Mouse (Mus musculus) embryonic facial prominence, embryonic 13.5 days (tissue): Measurements from ENCODE around the gene Dhh. TPM values are rescaled to one million over a fixed set of nuclear protein-coding genes. Genes with fewer than 3 reads are reported as not detected.

Source experiments
- ATAC-seq: fragments of 200-750 bp; cut with Nextera tagmentation; 2 replicates; pipeline ENCODE4 v1.8.0; 2017; ENCODE audit warnings: low read depth; ENCODE audit not compliant: insufficient number of reproducible peaks, insufficient read depth, low FRiP score, low TSS enrichment
- H3K27ac ChIP-seq: fragments of 300-500 bp; sonication (generic); 2 replicates; pipeline ENCODE4 v1.5.1; 2015; ENCODE audit warnings: moderate library complexity, mild to moderate bottlenecking, inconsistent platforms
- H3K27me3 ChIP-seq: fragments of 300-500 bp; sonication (generic); 2 replicates; pipeline ENCODE4 v1.6.1; 2015; ENCODE audit warnings: mild to moderate bottlenecking, inconsistent platforms
- H3K36me3 ChIP-seq: fragments of 300-500 bp; sonication (generic); 2 replicates; pipeline ENCODE4 v1.6.1; 2015; ENCODE audit warnings: mild to moderate bottlenecking, inconsistent platforms
- H3K4me1 ChIP-seq: fragments of 300-500 bp; sonication (generic); 2 replicates; pipeline ENCODE4 v1.6.1; 2015; ENCODE audit warnings: inconsistent platforms
- H3K4me2 ChIP-seq: fragments of 300-500 bp; sonication (generic); 2 replicates; pipeline ENCODE4 v1.6.1; 2015; ENCODE audit warnings: moderate library complexity, mild to moderate bottlenecking, inconsistent platforms
- H3K4me3 ChIP-seq: fragments of 300-500 bp; sonication (generic); 2 replicates; pipeline ENCODE4 v1.5.1; 2015; ENCODE audit warnings: mild to moderate bottlenecking, inconsistent platforms
- H3K9ac ChIP-seq: fragments of 300-500 bp; sonication (generic); 2 replicates; pipeline ENCODE4 v1.6.1; 2015; ENCODE audit warnings: mild to moderate bottlenecking, inconsistent platforms
- H3K9me3 ChIP-seq: fragments of 300-500 bp; sonication (generic); 2 replicates; pipeline ENCODE4 v1.6.1; 2016; ENCODE audit warnings: inconsistent platforms
- WGBS: fragments of 180-500 bp; shearing (Covaris S2); methylation state at CpG from one replicate; pipeline ENCODE4 v1.1.7; 2015; ENCODE audit warnings: mixed read lengths; 5-methylcytosine and 5-hydroxymethylcytosine counted together
- polyA plus RNA-seq: library from polyadenylated mRNA; unstranded; fragments of >200 nt; fragmentation: Nextera tagmentation; extraction: Ambion mirVana; gene quantifications from 2 replicates; pipeline ENCODE4 v1.2.1, GENCODE M21; 2015

The Dhh gene
- polyA plus RNA-seq, 1 experiment from 2014 or later: 0.52 TPM

DNA sequence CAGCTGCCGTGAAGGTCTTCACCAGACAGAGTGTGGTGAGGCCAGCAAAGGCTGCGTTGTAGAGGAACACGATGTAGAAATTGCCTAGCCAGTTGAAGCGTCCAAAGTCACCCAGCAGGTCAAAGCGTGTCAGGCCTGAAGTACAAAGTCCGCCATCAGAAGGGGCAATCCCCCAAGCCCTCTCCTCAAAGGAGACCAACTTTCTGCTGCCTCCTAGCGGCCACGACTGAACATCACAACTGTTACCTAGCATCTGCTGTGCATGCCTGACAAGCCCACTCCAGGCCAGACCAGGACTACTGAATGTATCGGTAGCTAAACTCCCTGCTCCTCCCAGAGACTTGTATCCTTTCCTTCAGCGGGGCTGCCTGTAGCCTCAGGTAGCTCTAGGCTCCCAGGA lies 6.4 kb upstream of the Dhh start:
- no peaks in the 10 kb centered on the region for H3K9me3 ChIP-seq
- no peak for ATAC-seq
- H3K27me3 ChIP-seq: peaks cover 11% of the 10 kb centered on the region
- no peaks in the 10 kb centered on the region for H3K4me1 ChIP-seq
- no peak overlapping the region for H3K27ac ChIP-seq
- no peak overlapping the region for H3K4me3 ChIP-seq
- no peak overlapping the region for H3K4me2 ChIP-seq
- no peak overlapping the region for H3K9ac ChIP-seq
- WGBS: 27% methylated on average over 10 of the region's 10 CpGs
- H3K36me3 ChIP-seq: peaks cover 67% of the 10 kb centered on the region

DNA sequence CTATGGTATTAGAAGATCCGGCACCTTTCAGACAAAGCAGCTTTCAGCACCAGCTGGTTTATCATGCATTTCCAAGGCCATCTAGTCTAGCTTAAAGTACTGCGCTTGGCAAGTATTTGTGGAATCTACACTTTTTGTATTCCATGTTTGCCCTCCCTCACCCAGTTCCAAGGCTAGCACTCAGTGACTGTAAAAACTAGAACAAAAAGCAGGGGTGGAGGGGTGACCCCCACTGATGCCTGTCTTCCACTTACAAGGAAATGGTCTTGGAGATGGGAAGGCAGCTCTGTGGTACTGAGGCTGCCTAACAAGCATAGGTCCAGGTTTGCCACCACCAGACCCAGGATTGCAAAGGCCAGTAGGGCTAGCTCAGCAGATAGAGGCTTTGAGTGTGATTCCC lies 4.3 kb upstream of the Dhh start:
- Histone ChIP-seq H3K27me3 (peaks cover 32% of the 10 kb centered on the region), H3K36me3 (peaks cover 46% of the 10 kb centered on the region), H3K9ac (no peak overlapping the region), H3K27ac (no peak overlapping the region), H3K9me3 (no peaks in the 10 kb centered on the region), H3K4me3 (no peak overlapping the region), H3K4me2 (no peak overlapping the region), H3K4me1 (peaks cover 12% of the 10 kb centered on the region)
- WGBS: 93% methylated on average over 2 of the region's 2 CpGs
- ATAC-seq: no peak

DNA sequence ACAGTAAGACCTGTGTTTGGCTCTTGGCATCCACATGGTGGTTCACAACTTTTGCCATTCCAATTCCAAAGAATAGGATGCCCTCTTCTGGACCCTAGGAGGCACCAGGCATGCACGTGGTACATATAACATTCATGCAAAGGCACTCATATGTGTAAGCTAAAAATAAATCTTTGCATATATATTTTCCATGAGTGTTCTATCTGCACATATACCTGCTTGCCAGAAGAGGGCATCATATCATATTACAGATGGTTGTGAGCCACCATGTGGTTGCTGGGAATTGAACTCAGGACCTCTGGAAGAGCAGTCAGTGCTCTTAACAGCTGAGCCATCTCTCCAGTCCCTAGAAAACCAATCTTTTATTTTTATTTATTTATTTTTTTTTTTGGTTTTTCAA lies 3.2 kb upstream of the Dhh start:
- no peak overlapping the region for H3K9ac ChIP-seq
- H3K9me3 ChIP-seq: no peaks in the 10 kb centered on the region
- WGBS: 67% methylated on average over 1 of the region's 1 CpGs
- no peak overlapping the region for H3K4me2 ChIP-seq
- H3K36me3 ChIP-seq: peaks cover 36% of the 10 kb centered on the region
- no peak overlapping the region for H3K4me3 ChIP-seq
- H3K27ac ChIP-seq: no peak overlapping the region
- no peak for ATAC-seq
- peaks cover 14% of the 10 kb centered on the region for H3K4me1 ChIP-seq
- peaks cover 43% of the 10 kb centered on the region for H3K27me3 ChIP-seq

DNA sequence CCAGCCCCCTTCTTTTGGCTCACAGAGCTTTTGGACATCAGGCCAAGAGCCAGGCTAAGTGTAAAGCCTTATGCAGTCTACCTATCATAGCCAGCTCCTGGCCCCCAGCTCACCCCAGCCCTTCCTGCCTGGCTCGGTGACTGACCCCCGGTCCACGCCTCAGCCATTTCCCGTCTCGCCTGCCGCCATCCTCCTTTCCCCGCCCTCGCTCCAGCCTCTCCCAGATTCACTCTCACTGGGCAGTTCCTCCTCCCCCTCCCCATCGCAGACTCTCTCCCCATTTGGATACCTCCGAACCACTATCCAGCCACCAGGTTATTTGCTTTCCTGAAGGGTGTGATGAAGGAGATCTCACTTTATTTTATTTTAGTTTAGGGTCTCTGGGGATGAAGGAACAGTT lies 845 bp downstream of the Dhh start:
- no peak for ATAC-seq
- no peaks in the 10 kb centered on the region for H3K36me3 ChIP-seq
- peak overlapping the region; percentile 27; the same call in 1 of the 2 replicates for H3K4me3 ChIP-seq
- 3% methylated on average over 10 of the region's 10 CpGs for WGBS
- no peak overlapping the region for H3K27ac ChIP-seq
- H3K9ac ChIP-seq: peak overlapping the region; percentile 52; the same call in 1 of the 2 replicates
- H3K4me1 ChIP-seq: peaks cover 42% of the 10 kb centered on the region
- no peaks in the 10 kb centered on the region for H3K9me3 ChIP-seq
- H3K4me2 ChIP-seq: peak overlapping the region; percentile 49
- peaks cover 83% of the 10 kb centered on the region for H3K27me3 ChIP-seq

DNA sequence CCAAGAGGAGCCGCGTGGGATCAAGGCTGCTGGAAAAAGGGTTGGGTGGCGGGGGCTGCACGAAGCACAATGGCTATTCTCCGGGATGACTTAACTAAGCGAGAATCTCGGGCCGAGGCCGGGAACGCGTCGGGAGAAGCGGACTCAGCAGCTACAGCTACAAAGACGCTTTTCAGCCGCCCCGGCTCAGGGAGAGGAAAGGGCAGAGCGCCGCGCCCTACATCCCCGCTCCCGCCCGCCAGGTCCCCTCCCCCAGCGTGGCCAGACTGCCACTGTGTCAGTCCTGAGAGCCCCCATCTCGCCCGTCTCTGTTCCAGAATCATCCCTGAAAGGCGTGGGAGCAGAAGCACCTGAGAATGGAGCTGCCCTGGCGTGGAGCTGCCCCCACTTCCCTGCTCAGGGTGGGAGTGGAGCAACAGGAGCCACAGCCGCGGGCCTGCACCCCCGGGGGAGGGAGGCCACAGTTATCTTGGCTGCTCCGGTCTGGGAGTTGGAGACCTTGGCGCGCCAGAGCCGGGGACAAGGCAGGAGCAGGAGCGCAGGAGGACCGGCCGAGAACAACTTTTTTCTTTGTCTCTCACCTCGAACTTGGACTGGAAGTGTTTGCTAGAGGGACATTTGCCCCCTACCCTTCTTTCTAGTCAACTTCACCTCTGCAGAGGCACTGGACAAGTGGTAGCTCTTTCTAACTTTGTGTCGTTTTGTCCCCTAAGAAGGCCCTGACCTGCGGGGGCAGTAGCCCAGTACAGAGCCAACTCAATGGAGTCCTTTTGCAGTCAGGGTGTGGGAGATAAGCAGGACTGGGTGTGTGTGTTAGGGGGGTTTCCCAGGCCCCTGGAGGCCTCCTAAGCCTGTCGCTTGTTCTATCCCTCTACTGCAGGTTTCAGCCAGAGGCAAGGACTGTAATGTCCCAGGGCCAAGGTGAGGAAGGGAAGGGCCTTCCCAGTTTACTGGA lies 2.4 kb downstream of the Dhh start:
- Histone ChIP-seq H3K27ac (no peak overlapping the region), H3K36me3 (no peaks in the 10 kb centered on the region), H3K4me3 (peak overlapping the region; percentile 33), H3K4me1 (peaks cover 42% of the 10 kb centered on the region), H3K9ac (peak overlapping the region; percentile 53), H3K4me2 (peak overlapping the region; percentile 99), H3K27me3 (peaks cover 98% of the 10 kb centered on the region), H3K9me3 (no peaks in the 10 kb centered on the region)
- 3% methylated on average over 41 of the region's 41 CpGs for WGBS
- ATAC-seq: no peak

DNA sequence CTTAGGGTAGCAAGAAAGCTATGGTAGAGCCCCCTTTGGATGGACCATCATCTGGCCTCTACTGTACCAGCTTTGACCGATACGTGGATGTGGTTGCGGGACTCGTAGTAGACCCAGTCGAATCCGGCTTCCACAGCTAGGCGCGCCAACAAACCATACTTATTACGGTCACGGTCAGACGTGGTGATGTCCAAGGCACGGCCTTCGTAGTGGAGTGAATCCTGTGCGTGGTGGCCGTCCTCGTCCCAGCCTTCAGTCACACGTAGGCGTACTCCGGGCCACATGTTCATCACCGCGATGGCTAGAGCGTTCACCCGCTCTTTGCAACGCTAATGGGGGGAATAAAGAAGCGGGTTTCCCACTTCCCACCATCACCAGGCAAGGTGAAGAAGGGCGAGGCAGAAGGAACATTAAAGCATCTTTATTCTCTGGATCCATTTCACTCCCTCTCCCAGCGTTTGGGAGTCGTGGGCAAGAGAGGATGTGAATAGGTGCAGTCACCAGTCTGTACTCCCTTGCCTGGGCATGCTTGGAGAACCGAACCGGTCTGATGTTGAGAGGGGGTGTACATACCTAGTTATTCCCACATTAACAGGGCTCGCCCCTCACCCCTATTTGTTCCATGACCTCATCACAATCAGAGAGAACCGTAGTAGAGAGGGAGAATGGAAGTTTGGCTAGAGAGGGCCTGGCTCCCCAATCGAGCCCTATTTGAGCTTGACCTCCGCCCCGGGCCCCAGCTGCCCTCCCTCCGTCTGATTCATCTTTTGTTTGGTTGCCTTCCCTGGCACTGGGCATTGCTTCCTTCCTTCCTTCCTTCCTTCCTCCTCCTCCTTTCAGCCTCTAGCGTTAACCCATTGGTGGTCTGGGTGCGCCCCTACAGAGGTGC lies 3.4 kb downstream of the Dhh start:
- Histone ChIP-seq H3K36me3 (no peaks in the 10 kb centered on the region), H3K4me1 (peaks cover 42% of the 10 kb centered on the region), H3K9ac (peak overlapping the region; percentile 53), H3K4me2 (peak overlapping the region; percentile 99), H3K27ac (no peak overlapping the region), H3K27me3 (peaks cover 90% of the 10 kb centered on the region), H3K4me3 (peak overlapping the region; percentile 56), H3K9me3 (no peaks in the 10 kb centered on the region)
- WGBS: 3% methylated on average over 38 of the region's 38 CpGs
- ATAC-seq: no peak

DNA sequence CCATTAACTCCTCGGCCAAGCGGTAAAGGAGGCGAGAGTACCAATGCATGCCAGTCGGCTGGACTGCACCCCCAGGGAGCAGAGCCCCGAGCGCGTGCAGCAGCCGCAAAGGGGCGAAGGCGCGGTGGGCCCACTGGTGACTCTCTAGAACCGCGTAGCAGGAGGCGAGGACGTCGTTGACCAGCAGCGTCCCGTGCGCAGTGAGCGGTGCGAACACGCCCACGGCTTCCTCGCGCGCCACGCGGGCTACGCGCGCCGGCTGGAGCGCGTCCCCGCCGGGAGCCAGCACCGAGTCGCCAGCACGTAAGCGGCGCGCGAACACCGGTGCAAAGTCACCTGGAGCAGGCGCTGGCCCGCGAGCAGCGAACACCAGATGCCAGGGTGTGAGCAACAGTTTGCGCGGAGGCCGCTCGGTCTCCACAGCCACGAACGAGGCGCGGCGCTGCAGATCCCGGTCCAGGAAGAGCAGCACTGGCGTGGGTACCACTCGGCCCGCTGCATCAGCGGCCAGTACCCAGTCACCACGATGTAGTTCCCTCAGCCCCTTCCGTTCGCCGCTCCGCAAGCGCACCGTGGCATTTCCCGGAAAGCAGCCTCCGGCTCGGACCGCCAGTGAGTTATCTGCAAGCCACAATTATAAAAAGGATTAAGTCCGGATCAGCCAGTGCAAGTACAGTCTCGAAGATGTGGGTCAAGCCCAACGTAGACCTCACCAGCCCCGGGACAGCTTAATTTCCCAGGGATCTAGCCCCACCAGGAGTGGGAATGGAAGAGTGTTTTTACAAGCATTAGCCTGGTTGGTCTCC lies 4.2 kb downstream of the Dhh start, which contains the start of gene Rhebl1:
TSS of gene Rhebl1 (minus strand) at position 601 of the 806 bp plus-strand sequence.
- peak; percentile 17; the same call in 1 of the 2 replicates for ATAC-seq
- peaks cover 81% of the 10 kb centered on the region for H3K27me3 ChIP-seq
- peaks cover 42% of the 10 kb centered on the region for H3K4me1 ChIP-seq
- peak within 1 kb of the TSS; percentile 72 for H3K9ac ChIP-seq
- H3K4me3 ChIP-seq: peak within 1 kb of the TSS; percentile 56
- H3K36me3 ChIP-seq: no peaks in the 10 kb centered on the region
- no peaks in the 10 kb centered on the region for H3K9me3 ChIP-seq
- under 1% methylated on average over 77 of the region's 77 CpGs for WGBS
- H3K27ac ChIP-seq: no peak within 1 kb of the TSS
- H3K4me2 ChIP-seq: peak within 1 kb of the TSS; percentile 99

DNA sequence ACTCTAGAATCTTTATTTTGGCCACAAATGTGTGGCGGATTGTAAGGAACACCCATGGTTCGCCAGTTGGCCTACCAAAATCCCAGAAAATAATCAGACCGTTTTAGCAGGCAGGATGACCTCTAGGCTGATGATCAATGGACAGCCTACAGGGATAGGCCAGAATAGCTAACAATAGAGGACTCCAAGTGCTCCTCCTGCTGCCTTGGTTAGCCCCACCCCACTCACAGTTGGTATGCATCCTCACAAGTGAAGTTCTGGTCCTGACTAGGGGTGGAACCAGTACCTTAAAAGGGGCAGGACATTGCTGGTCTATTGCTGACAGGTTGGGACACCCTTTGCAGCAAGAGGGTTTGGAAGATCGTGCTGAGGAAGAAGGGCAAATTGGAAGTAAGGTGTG lies 5.3 kb downstream of the Dhh start:
- peaks cover 35% of the 10 kb centered on the region for H3K4me1 ChIP-seq
- H3K36me3 ChIP-seq: no peaks in the 10 kb centered on the region
- no peak overlapping the region for H3K9ac ChIP-seq
- WGBS: 39% methylated on average over 4 of the region's 4 CpGs
- H3K4me2 ChIP-seq: peak overlapping the region; percentile 99; the same call in 1 of the 2 replicates
- H3K27me3 ChIP-seq: peaks cover 70% of the 10 kb centered on the region
- no peak overlapping the region for H3K4me3 ChIP-seq
- ATAC-seq: no peak
- H3K9me3 ChIP-seq: no peaks in the 10 kb centered on the region
- H3K27ac ChIP-seq: no peak overlapping the region

DNA sequence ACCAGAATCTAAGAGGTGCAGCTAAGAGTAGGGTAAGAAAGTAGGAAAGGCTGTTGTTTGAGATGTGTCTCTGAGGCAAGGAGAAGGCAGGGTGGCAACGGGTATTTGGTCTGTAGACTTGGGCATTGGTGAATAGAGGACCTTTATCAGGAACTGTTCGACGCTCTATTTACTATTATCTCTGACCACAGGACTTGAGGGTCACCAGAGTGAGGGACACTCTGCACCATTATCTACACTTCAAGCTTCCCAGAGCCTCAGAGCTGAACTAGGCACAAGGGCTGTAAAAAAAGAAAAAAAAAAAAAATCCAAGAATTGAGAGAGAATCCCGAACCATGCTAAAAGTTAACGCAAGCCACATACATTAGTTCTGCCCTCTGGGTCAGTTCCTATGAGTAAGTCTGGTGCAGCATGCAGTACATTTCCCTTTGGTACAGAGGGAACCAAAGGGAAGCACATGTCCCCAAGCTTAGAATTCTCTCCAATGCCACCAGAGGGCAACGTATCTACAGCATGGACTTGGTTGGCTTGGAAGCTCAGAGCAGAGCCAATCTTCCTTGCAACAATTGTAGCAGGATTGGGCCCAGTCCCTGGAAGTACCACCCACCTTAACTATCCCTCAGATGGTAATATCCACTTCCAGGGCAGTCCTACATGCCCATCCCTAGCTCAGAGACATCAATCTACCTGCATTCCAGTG lies 6.3 kb downstream of the Dhh start:
- 45% methylated on average over 6 of the region's 6 CpGs for WGBS
- no peak for ATAC-seq

DNA sequence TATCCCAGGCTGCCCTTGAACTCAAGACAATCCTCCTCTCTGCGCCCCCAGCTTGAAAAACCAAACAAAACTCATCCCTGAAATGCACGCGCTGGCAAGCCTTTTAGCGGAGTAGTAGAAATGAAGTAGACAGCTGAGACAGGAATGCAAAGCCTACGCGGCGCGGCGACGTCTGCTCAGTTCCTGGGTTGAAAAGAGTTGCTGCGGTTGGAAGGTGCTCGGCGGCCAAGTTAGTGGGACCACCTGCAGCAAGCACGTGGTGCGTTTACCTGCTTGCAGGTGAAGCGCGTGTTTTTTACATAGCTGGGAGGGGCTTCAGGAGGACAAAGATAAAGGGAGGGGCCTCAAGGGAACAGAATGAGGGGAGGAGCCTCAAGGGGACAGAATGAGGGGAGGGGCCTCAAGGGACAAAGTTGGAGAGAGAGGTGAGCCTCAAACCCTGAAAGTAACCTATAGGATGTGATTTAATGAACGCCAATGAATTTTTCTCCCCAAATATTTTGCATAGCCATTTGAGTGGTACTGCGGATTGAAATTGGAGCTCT lies 7.1 kb downstream of the Dhh start:
- no peak overlapping the region for H3K4me3 ChIP-seq
- H3K36me3 ChIP-seq: no peaks in the 10 kb centered on the region
- H3K9ac ChIP-seq: 0 out of 2 replicates have a peak overlapping the region, but pooled peaks have one; percentile 32
- H3K27ac ChIP-seq: no peak overlapping the region
- H3K4me2 ChIP-seq: peak overlapping the region; percentile 39
- no peaks in the 10 kb centered on the region for H3K9me3 ChIP-seq
- WGBS: 10% methylated on average over 19 of the region's 19 CpGs
- H3K4me1 ChIP-seq: peaks cover 27% of the 10 kb centered on the region
- peaks cover 52% of the 10 kb centered on the region for H3K27me3 ChIP-seq
- ATAC-seq: no peak

More for the DNA sequence above, 6.3 kb downstream of the Dhh start:
- no peak overlapping the region for H3K27ac ChIP-seq
- H3K4me1 ChIP-seq: peaks cover 27% of the 10 kb centered on the region
- H3K36me3 ChIP-seq: no peaks in the 10 kb centered on the region
- no peak overlapping the region for H3K4me2 ChIP-seq
- no peak overlapping the region for H3K4me3 ChIP-seq
- H3K9me3 ChIP-seq: no peaks in the 10 kb centered on the region
- no peak overlapping the region for H3K9ac ChIP-seq
- H3K27me3 ChIP-seq: peaks cover 60% of the 10 kb centered on the region
